Mouse (Mus musculus) liver, postnatal 0 days (tissue): Measurements from ENCODE around the gene Hdhd3.

Source experiments
- CTCF ChIP-seq: sonication (generic); IDR thresholded peaks from 2 replicates; pipeline ENCODE4 v1.5.1; 2016; ENCODE audit warnings: antibody characterized with exemption, low read depth
- EP300 ChIP-seq: IDR thresholded peaks from 2 replicates; pipeline ENCODE4 v1.6.1; 2016; ENCODE audit warnings: antibody characterized with exemption, low read depth, mild to moderate bottlenecking

DNA sequence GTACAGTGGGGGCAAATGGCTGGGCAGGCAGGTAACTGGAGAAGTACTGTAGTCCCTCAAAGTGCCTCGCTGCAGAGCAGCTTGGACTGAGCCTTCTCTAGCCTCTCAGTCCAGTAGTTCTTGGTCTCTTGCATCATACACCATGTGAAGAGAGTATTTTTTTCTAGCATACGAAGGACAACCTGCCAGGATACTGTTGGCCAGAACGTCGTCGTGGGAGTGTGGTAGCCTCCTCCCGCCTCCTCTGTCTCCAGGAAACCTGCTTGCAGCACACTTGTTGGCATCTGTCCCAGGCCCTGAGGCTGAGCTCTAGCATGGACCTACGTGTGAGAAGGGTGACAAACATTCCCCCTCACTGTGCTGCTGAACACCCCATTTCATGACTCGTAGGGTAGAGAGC lies 6.5 kb downstream of the Hdhd3 start:
- TF ChIP-seq CTCF (no peak), EP300 (no peak)
